Mouse (Mus musculus): ENCODE data around the gene Nckap5.

Nckap5 gene

GRCm38 (mm10) chr1:126626206-126626605 is 204.4 kb downstream of the Nckap5 start:
- no peak for DNase-seq (ENCODE audit: low read depth, low spot score)

GRCm38 (mm10) chr1:126622036-126622435 is 208.6 kb downstream of the Nckap5 start:
- DNase-seq (ENCODE audit: low read depth, low spot score) = no peak

GRCm38 (mm10) chr1:126617464-126618041 is 213.0 kb downstream of the Nckap5 start:
- no peak for DNase-seq (ENCODE audit: low read depth, low spot score)

GRCm38 (mm10) chr1:126616964-126617363 is 213.6 kb downstream of the Nckap5 start:
- DNase-seq (ENCODE audit: low read depth, low spot score) = no peak

GRCm38 (mm10) chr1:126612916-126613315 is 217.7 kb downstream of the Nckap5 start:
- DNase-seq (ENCODE audit: low read depth, low spot score) = peak; percentile 82

- no peak for DNase-seq (ENCODE audit: low read depth, low spot score)
These were observed 222.0 kb downstream of the Nckap5 start for GRCm38 (mm10) chr1:126608586-126608985.

- no peak for DNase-seq (ENCODE audit: low read depth, low spot score)
These were observed 224.2 kb downstream of the Nckap5 start for GRCm38 (mm10) chr1:126606189-126607080.

GRCm38 (mm10) chr1:126604551-126604950 is 226.0 kb downstream of the Nckap5 start:
- no peak for DNase-seq (ENCODE audit: low read depth, low spot score)

GRCm38 (mm10) chr1:126603771-126604515 is 226.7 kb downstream of the Nckap5 start:
- DNase-seq (ENCODE audit: low read depth, low spot score) = no peak

- no peak for DNase-seq (ENCODE audit: low read depth, low spot score)
These were observed 230.0 kb downstream of the Nckap5 start for GRCm38 (mm10) chr1:126600596-126600995.

GRCm38 (mm10) chr1:126597376-126597775 is 233.2 kb downstream of the Nckap5 start:
- no peak for DNase-seq (ENCODE audit: low read depth, low spot score)

GRCm38 (mm10) chr1:126594796-126595195 is 235.8 kb downstream of the Nckap5 start:
- no peak for DNase-seq (ENCODE audit: low read depth, low spot score)

- DNase-seq (ENCODE audit: low read depth, low spot score) = no peak
These were observed 237.4 kb downstream of the Nckap5 start for GRCm38 (mm10) chr1:126593044-126593805.

- no peak for DNase-seq (ENCODE audit: low read depth, low spot score)
These were observed 239.7 kb downstream of the Nckap5 start for GRCm38 (mm10) chr1:126590911-126591310.

- no peak for DNase-seq (ENCODE audit: low read depth, low spot score)
These were observed 252.4 kb downstream of the Nckap5 start for GRCm38 (mm10) chr1:126578163-126578562.

GRCm38 (mm10) chr1:126574295-126574694 is 256.3 kb downstream of the Nckap5 start:
- no peak for DNase-seq (ENCODE audit: low read depth, low spot score)

GRCm38 (mm10) chr1:126573714-126574113 is 256.9 kb downstream of the Nckap5 start:
- DNase-seq (ENCODE audit: low read depth, low spot score) = no peak

- DNase-seq (ENCODE audit: low read depth, low spot score) = no peak
These were observed 257.5 kb downstream of the Nckap5 start for GRCm38 (mm10) chr1:126573097-126573496.

- DNase-seq (ENCODE audit: low read depth, low spot score) = no peak
These were observed 260.9 kb downstream of the Nckap5 start for GRCm38 (mm10) chr1:126569611-126570238.

- DNase-seq (ENCODE audit: low read depth, low spot score) = peak; percentile 83
These were observed 261.9 kb downstream of the Nckap5 start for GRCm38 (mm10) chr1:126568520-126569197.

All from ES-CJ7 (cell line).